Mouse (Mus musculus) mature B cell (primary cell): ENCODE results near the gene Olfr58.
"Not testable (repeated sequence)": the region's sequence is repeated elsewhere in the genome, so short reads cannot be mapped to it uniquely, and the experiment has no call there.

Experiments
- in situ Hi-C: fragments of 300-500 bp; cut with MboI; formaldehyde crosslinking; loops from 2 replicates; pipeline ENCODE4 v1.14.3; 2019

Gene Olfr58

GRCm38 (mm10) chr9:19779983-19780382 lies at the start of gene Olfr58:
Gene Olfr58 (plus strand): TSS chr9:19780283.
- in situ Hi-C loops, result no loop called here

- in situ Hi-C loops, result no loop called here
Observed at GRCm38 (mm10) chr9:19769136-19769535, 10.9 kb upstream of the Olfr58 start.

- in situ Hi-C loops, result no loop called here
Observed at GRCm38 (mm10) chr9:19769701-19770100, 10.4 kb upstream of the Olfr58 start.

GRCm38 (mm10) chr9:19803000-19803399 lies 22.9 kb downstream of the Olfr58 start:
- in situ Hi-C loops, result no loop called here

- in situ Hi-C loops, result not testable (repeated sequence)
Observed at GRCm38 (mm10) chr9:19804606-19805005, 24.5 kb downstream of the Olfr58 start, which contains the start of gene Olfr859. Gene Olfr859 (plus strand): TSS chr9:19804906.
